Mouse (Mus musculus) adipocyte (in vitro differentiated cells): ENCODE data around the gene Tfrc.

Source experiments
- DNase-seq: peaks from one replicate; pipeline ENCODE4 v3.0.0-alpha.2; 2016; ENCODE audit warnings: low spot score

The Tfrc gene

DNA sequence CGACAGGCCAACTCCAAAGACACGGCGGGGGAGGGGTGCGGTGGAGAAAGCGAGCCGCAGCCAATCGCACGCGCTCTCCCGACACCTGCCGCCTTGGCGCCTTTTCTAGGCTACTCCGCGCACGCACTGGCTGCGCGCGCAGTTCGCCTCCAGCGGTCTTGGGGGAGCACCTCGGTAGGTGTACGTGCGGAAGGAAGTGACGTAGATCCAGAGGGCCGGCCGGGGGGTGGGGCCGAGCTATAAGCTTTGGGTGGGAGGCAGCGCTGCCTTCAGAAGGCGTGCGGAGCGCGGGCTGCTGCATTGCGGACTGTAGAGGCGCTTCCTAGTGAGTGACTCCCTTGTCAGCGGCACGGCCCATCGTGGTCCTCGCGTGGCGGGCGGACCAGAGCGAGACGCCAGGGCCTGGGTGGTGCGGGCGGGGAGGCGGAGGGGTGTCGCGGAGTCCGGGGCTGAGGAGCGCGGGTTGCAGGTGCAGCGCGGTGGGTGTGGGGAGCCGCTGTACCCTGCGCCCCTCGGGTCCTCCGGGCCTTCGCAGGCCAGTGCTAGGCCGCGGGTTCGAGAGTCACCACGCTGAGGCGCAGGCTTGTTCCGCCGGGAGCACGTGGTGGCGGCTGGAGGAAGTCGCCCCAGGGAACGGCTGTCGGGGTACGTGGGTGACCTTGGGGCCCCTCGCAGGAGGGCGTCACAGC, at the start of gene Tfrc:
Gene Tfrc (plus strand): TSS at position 209 of the 689 bp plus-strand sequence.
- DNase-seq = peak; percentile 89

DNA sequence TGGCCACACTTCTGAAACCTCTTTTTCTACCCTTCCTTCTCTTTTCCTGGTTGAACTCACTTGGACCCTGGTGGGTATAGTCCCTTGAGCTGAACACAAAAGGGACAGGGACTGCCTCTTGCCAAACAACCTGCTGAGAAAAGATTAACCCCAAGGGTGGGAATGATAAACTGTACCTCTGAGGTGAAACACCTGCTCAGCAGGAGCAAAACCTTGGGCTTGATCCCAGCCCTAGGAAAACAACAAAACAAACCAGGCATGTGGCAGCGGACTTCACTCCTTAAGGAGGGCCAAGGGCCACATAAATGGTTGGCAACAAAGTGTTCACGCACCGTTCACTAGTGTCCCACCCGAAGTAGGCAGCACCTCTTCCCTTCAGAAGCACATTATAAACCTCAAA, 49.2 kb upstream of the Tfrc start:
- DNase-seq = no peak

DNA sequence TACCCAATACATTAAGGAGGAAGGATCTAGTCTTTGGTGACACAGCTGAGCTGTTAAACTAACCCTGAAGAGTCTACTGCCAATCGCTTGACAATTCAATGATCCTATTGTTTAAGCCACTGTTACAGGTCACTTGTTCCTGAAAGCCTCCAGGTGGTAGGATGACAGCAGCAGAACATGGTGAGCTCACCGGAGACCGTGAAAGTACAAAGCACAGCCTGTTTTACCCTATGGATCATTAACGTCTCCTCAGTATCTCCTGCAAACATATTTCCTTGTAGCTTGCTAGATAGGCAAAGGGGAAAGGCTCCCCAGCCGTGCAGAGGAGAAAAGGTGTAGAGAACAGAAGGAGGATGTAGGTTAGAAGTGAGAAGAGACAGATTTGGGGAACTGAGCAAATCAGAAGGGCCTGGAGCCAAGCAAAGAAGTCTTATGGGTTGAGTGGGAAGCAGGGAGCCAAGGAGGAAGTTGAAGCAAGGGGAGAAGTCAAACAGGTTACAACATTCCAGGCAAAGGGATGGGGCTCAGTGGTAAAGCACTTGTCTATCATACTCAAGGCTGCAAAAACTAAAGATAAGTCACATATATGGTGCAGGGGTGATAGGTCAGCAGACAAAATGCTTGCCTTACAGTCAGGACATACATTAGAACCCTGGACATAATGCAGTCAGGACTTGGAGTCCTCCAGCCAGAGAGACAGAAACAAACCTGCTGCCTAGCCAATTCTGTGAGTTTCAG, 45.5 kb upstream of the Tfrc start:
- DNase-seq = no peak

DNA sequence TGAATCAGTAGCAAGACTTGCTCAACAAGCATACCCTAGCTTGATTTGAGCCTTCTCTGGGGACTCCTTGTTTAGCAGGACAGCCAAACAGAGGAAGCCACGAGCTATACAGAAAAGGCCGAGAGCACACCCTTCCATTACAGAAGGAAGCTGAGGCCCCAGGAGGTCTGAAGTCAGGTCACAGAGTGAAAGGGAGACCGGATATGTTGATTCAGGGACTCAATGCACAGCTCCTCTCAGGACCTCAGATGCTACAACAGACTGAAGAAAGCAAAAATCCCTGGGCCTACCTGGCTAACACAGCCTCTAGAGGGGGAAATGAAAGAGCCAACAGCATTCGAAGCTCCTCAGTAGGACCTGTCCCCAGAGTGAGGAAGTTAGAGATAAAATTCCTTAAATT, 41.4 kb upstream of the Tfrc start:
- no peak for DNase-seq

DNA sequence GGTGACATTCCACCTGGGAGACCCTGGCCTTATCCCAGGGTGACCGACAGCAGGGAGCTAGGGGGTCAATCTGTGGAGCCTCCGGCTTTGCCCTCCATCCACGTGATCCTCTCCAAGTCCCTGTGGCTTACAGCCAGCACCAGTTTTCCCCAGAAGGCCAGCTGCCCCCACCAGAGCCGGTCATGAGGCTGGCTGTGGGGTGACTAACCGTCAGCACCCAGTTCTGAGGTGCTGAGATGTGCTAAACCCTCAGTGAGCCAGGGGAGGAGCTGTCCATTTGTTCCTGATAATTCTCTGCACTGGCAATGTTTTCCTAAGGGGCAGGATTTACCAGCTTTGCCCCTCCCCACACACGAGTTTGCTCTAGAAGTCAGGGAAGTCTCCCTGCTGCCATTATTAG, 40.3 kb upstream of the Tfrc start:
- peak; percentile 24 for DNase-seq

DNA sequence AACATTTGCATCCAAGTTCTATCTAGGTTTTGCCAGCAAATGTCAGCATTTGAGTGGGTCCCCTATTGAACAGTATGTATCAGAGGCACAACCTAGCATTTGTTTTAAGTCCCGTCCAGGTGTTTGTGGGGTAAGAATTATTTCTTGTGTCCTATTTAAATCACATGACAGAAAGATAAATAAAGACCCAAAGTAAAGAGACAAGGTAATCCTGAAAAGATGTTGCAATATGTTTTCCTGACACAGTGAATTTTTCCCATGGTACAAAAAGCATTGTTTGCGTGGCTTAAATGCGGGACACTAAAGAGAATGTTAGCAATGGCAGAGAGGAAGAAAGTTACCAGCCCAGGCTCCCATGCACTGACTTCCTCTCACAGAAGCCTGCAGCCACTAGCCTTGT, 38.7 kb upstream of the Tfrc start:
- no peak for DNase-seq

DNA sequence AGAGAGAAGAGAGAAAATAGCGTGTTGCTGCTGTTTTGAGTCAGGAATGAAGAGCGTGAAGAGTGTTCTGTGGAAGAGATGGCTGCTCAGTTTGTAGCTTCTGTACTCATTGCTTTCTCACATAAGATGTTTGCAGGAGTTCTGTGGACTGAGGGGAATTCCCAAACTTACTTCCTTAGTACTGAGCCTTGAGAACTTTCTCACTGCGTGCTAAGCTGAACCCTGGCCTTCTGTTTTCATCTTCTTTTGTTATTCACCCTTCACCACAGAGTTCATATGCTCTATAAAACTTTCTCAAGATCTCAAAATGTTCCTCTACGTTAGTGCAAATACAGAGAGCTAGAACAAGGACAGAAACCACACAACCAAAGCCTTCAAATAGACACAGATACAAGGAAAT, 36.2 kb upstream of the Tfrc start:
- DNase-seq = no peak

DNA sequence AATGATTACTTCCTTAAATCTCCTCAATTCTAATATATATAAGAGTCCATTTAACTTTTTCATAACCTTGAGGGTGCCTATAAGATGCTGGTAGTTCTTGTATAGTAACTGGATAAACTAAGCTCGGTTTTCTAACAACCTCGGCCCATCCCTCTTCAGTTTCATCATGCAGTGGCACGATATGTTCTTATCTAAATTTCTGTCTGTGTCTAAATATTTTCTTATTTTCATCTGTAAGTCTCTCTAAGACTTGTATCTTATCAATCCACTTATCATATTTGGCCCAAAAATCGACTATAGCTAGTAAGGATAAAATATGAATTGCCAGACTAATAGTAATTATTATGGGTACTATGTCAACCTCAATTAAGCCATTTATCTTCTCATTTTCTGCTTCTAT, 22.2 kb upstream of the Tfrc start:
- no peak for DNase-seq

DNA sequence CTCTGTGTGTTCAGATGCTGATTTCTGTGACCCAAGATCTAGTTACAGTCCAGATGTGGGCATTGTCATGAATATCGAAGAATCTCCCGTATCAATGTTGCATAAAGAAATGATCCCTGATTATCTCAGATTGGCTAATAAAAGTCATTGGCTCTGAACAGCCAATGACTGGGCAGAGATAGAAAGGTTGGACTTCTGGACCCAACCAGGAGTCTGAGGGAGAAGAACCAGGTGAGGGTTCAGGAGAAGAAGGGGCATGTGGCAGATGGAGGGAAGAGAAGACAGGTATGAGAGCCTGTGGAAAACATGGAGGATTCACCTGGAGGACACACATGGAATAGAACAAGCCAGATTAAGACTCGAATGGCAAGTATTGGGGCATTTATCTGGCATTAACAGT, 20.2 kb upstream of the Tfrc start:
- no peak for DNase-seq

DNA sequence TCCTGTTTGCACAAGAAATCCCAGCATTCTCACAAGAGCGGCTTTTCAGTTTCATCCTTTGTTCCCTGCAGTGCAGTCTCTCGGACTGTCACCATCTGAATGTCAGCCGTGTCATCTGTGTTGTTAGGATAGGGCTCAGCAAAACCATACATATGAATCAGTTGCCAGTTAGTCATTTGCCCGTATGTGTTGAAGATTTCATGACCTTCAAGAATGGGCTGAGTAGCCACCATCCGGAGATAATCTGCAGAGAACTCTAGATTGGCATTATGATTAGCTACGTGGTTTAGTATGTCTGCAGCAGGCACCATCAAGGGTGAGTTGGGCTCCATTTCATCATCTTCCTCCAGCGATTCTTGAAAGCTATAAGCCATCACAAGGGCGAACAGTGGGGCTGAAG, 17.2 kb upstream of the Tfrc start:
- DNase-seq = no peak

DNA sequence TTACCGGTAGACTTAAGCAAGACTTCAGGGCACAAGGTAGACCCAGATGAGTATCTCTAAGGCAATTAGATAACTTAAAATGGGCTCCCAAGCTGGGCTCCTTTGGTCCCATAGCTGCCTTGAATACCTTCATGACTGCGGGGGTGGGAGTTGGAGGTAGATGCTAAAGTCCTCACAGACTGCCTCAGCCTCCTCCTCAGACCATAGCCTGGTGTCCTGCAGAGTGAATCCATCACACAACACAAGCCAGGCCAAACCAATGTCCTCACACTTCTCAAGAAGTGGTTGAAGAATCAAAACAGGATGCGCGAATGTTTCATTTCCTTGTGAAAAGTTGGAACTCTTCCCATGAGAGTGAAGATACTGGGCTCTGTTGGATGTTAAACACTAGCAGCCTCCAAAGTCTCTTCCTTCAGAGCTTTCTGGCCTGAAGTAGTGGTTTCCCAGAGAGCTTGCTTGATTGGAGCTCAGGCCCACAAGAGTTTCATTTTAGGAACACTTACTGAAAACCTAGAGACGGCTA, 15.4 kb upstream of the Tfrc start:
- no peak for DNase-seq

DNA sequence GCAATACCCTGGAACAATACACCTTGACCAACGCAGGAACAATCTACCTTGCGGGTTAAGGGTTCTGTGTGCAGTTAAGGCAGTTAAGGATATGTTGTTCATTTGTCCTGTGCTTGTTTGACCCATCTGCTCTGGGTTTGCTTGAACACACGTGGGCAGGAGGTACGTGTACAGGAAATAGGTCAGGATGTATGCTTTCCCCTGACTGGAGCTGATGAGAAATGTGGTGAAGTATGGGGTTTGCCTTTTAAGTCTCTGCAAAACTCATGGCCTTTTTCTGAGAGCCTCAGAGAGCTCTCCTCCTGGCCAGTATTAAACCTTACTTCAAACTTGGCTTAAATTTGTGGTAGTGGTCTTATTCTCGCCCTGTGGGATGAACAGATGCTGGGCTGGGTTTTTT, 14.8 kb upstream of the Tfrc start:
- DNase-seq = no peak

DNA sequence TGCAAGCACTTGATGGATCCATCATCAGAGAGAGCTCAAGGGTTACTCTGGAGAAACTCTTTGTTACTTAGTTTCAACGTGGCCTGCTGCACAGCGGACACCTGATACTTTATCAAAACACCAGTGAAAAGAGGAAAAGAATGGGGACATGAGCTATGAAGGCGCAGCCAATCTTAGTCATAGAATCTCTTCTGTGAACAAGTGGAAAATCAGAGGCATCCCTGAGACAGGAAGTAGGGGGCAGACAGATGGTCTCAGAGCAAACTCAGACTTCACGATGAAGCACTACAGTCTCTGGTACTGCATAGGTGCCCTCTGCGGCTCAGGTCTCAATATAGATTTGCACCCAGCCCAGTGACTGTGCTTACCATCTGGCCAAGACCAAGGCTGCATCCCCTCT, 14.0 kb upstream of the Tfrc start:
- no peak for DNase-seq

DNA sequence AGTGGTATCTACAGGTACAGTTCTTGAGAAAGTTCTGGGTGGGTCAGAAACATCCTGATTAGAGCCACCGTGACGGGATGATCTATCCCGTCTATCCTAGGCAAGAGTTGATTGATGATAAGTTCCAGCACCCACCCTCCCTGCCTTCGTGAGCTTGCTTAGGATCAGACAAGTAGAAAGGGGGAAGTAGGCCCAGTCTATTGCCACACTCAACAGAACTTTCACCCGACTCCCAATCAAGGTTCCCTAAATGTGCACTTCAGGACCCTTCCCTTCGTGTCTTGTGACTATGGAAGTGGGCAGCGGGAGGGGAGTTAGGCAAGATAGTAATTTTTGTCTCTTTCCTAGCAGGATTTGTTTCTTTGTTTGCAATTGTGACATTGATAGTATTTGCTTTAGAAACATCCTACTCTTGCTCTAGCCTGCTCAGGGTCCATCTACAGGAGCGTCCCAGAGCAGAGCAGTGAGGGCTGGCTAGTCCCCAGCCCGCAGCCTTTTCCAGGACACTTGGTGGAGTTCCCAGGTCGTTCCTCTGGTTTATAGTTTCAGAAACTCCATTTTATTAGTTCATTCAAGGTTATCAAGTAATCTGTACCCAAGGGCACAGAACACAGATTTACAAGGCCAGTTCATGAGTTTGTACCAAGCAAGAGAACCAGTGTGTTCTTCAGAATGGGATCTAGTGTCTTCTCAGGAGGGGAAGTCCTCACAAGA, 13.4 kb upstream of the Tfrc start:
- DNase-seq = no peak

DNA sequence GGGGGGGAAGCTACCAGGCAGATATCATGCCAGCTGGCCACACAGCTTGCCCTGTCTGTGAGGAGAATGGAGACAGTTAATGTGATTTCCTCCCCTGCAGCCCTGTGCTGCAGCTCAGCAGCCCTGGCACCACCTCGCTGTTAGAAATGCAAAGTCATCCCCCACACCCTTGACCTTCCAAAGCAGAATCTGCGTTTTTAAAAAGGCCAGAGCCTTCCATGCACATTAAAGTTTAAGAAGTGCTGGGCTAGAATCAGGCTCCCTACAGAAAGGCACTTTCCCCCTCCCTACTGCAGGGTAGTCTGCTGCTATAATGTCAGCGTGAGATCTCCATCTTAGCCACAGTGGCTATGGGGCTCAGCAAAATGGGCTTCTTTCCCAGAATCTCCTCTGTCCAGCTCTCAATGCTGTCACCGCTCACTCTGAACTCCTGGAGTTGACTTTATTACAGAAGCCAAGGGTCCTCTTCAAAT, 10.8 kb upstream of the Tfrc start:
- DNase-seq = peak; percentile 70

DNA sequence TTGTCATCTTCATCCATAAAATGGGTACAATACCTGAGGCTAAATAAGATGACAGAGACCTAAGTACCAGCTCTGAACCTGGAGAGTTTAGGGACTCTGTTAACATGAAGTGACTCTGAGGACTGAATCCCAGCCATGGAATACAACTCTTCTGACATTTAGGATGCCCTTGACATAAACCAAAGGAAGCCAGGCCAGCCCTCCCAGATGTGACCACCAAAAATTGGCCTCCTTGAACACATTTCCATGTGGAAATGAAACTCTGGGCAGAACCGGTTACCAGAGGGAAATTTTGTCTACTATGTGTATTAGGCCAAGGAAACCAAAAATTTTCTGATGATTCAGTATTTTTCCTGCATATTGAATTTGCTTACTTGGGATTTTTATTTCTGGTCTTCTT, 9.6 kb upstream of the Tfrc start:
- DNase-seq = no peak

DNA sequence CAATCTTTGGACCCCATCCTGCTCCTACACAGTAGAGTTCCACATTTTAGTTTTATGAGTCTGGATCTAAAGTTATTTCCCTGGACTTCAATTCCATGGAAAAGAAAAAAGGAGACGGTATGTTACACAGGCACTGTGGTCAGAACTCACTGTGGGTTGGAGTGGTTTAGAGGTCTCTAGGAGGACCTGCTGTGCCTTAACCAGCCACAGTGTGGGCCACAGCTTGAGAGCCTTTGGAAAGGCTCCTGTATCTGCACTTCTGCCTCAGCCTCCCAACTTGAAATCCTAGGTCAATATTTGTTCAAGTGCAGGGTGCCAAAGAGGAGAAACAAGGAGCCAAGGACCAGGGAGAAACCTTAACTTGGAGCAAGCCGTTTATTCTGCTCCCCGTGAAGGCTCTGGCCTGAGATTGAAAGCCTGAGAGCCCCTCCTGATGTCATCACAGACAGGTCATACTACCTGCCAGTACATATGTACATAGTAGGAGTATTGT, 6.5 kb upstream of the Tfrc start:
- DNase-seq = no peak

DNA sequence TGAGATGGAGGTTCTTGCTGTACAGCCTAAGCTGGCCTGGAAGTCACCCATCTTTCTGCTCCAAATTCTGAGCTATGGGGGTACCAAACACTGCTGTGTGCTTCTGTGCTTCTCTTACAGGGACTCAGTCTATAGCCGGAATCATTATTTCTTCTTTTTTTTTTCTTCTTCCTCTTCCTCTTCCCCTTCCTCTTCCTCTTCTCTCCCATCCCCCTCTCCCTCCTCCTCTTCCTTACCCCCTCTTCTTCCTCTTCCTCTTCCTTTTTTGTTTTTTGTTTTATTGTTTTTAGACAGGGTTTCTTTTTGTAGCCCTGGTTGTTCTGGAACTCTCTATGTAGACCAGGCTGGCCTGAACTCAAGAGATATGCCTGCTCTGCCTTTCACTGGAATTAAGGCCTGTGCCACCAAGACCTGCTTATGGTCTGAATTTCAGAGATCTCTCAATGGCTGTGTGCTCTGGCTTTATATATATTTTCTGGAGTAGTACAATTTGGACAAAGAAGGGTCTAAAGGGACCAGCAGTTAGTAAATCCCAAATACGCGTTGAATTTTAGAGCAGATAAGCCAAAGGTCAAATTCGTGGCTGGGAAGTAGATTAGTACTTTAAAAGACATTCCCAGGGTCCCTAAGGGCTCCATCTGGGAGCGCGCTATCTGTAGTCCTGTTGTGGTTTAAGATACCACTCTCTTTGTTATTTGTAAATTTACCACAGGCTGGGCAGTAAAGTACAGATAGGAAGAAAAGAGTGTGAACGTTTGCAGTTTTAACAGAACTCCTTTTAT, 967 bp upstream of the Tfrc start:
- DNase-seq = no peak

DNA sequence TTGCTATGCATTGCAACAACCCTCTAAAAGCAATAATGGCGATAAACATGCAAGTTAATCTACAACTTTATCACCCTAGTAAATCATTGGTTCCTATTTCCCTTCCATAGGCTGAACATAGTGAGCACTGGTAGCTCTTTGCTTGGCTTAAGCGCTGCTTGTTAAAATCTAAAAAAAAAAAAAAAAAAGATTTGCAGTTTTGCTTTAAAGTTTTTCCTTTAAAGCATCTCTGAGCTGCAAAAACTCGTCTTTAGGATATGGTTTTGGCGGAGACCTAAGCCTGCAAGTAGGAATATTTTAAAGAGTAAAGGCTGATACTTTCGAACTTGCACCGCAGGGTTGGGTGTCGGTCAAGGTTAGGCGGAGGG, 392 bp upstream of the Tfrc start:
- DNase-seq = no peak

DNA sequence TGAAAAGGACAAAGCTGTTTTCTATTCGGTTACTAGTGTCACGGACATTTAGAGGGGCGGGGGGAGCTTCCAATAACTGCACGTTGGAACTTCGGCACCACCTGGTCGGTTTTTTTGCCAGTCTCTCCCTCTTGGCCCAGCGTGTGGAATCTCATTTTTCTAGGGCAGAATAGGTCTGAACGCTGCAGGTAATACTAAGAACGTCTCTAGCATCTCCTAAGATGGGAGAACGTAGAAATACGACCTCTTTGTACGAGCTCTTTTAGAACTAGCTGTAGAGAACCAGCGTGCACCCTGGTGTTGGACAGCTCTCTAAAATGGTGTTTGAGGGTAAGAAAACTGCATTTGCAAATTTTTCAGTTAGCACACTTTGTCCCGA, 670 bp downstream of the Tfrc start:
- DNase-seq = peak; percentile 53

DNA sequence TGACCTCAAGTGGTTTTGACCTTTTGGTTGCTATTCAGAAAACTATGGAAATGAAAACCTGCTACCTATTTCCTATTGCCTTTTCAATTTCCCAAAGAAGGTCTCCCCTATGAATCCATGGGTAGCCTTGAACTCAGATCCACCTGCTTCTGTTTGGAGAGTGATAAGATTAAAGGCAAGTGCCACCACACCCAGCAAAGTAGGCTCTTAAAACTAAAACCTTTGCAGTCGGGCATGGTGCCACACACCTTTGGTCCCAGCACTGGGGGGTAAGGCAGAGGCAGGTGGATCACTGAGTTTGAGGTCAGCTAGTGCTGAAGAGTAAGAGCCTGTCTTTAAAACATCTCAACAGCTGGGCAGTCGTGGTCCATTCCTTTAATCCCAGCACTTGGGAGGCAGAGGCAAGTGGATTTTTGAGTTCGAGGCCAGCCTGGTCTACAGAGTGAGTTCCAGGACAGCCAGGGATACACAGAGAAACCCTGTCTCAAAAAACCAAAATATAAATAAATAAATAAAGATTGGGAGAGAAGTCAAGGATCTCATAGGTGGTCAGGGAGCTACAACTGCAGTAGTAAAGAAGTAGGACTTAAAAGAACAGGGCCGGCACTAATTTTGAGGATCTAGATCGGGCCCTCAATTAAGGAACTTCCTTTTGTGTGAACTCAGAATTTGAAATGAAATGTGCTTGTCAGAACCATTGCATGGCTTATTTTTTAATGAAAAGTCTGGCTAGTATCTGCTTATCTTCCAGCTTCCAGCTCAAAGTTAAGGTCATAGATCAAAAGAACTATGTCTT, 1.9 kb downstream of the Tfrc start:
- DNase-seq = no peak
